Mouse (Mus musculus): ENCODE results near the gene Frmd5.
A peak's percentile ranks its signal among the peaks of the same experiment; 100 is the strongest.
"Not testable (repeated sequence)": the region's sequence is repeated elsewhere in the genome, so short reads cannot be mapped to it uniquely, and the experiment has no call there.

Frmd5 gene

GRCm38 (mm10) chr2:121505942-121506882 is 300.7 kb downstream of the Frmd5 start, which contains the start of the genes Mfap1a and Wdr76:
TSS of gene Mfap1a (minus strand) at chr2:121506665.
TSS of gene Wdr76 (plus strand) at chr2:121506723.
- peak; percentile 58 to 66 for DNase-seq (ENCODE audit: low spot score in 2 of 2)

GRCm38 (mm10) chr2:121501550-121501949 is 305.3 kb downstream of the Frmd5 start:
- not testable (repeated sequence) for DNase-seq (ENCODE audit: low spot score in 2 of 2)

All from frontal cortex, postnatal 25 days (tissue).